Mouse (Mus musculus): ENCODE results near the gene Tmco5b. TPM values are rescaled to one million over a fixed set of nuclear protein-coding genes. Genes with fewer than 3 reads are reported as not detected.

The Tmco5b gene
- polyA plus RNA-seq (2014; fragmentation: Illumina TruSeq; extraction: RNeasy Lipid Tissue Mini Kit (QIAGEN cat#74804); ENCODE audit: low read depth, low replicate concordance), result not detected

GRCm38 (mm10) chr2:113285432-113285831 is at the start of gene Tmco5b:
Tmco5b (plus strand) TSS chr2:113285732.

Other genes with a start within 250 kb of the Tmco5b start
- gene Ryr3, start 68.6 kb upstream of the Tmco5b start, polyA plus RNA-seq (2014; fragmentation: Illumina TruSeq; extraction: RNeasy Lipid Tissue Mini Kit (QIAGEN cat#74804); ENCODE audit: low read depth, low replicate concordance), result not detected
- gene Fmn1, start 42.0 kb downstream of the Tmco5b start, polyA plus RNA-seq (2014; fragmentation: Illumina TruSeq; extraction: RNeasy Lipid Tissue Mini Kit (QIAGEN cat#74804); ENCODE audit: low read depth, low replicate concordance), result 27.4 TPM

Measured in kidney, adult 10 weeks (tissue).